Mouse (Mus musculus) heart, adult 2 months (tissue): ENCODE measurements around the gene Tpd52l2.

ENCODE experiments used
- CTCF ChIP-seq: fragments of 200-600 bp; IDR thresholded peaks from 2 replicates; pipeline ENCODE4 v1.8.1; 2022; ENCODE audit warnings: antibody characterized with exemption, mild to moderate bottlenecking, moderate library complexity
- POLR2A ChIP-seq: fragments of 200-500 bp; IDR thresholded peaks from 2 replicates; pipeline ENCODE4 v1.6.1; 2011; ENCODE audit warnings: mild to moderate bottlenecking, low read depth, low read length, control low read depth; ENCODE audit not compliant: insufficient read depth

- no peak for TF ChIP-seq POLR2A
- no peak for TF ChIP-seq CTCF
Measured at GRCm38 (mm10) chr2:181494266-181494945, 2.5 kb upstream of the Tpd52l2 start.
